Mouse (Mus musculus) v-Abl transformed pro-B cells (cell line): ENCODE data around the gene Kcnd3.

Source experiments
- in situ Hi-C, 2 experiments: fragments of 400-800 bp; cut with MboI; formaldehyde crosslinking; loops; one replicate each; pipeline ENCODE4 v1.15.1; 2025; ENCODE audit not compliant: unreplicated experiment in 2 of 2

The Kcnd3 gene

GRCm38 (mm10) chr3:105570818-105571217 is 118.7 kb downstream of the Kcnd3 start:
- in situ Hi-C loops, result no loop called here

- in situ Hi-C loops, result no loop called here
Measured at GRCm38 (mm10) chr3:105571944-105572343, 119.8 kb downstream of the Kcnd3 start.

- in situ Hi-C loops, result no loop called here
Measured at GRCm38 (mm10) chr3:105573156-105573555, 121.0 kb downstream of the Kcnd3 start.

- in situ Hi-C loops, result no loop called here
Measured at GRCm38 (mm10) chr3:105578320-105578719, 126.2 kb downstream of the Kcnd3 start.

- in situ Hi-C loops, result no loop called here
Measured at GRCm38 (mm10) chr3:105581119-105581518, 129.0 kb downstream of the Kcnd3 start.

GRCm38 (mm10) chr3:105585734-105586159 is 133.6 kb downstream of the Kcnd3 start:
- in situ Hi-C loops, result no loop called here

- in situ Hi-C loops, result no loop called here
Measured at GRCm38 (mm10) chr3:105590056-105590672, 138.0 kb downstream of the Kcnd3 start.

GRCm38 (mm10) chr3:105591766-105592165 is 139.6 kb downstream of the Kcnd3 start:
- in situ Hi-C loops, result no loop called here

- in situ Hi-C loops, result no loop called here
Measured at GRCm38 (mm10) chr3:105592246-105592645, 140.1 kb downstream of the Kcnd3 start.

GRCm38 (mm10) chr3:105600483-105600882 is 148.4 kb downstream of the Kcnd3 start:
- in situ Hi-C loops, result no loop called here

GRCm38 (mm10) chr3:105602966-105603365 is 150.8 kb downstream of the Kcnd3 start:
- in situ Hi-C loops, result no loop called here

GRCm38 (mm10) chr3:105605726-105606125 is 153.6 kb downstream of the Kcnd3 start:
- in situ Hi-C loops, result no loop called here

- in situ Hi-C loops, result no loop called here
Measured at GRCm38 (mm10) chr3:105608857-105609256, 156.7 kb downstream of the Kcnd3 start.

- in situ Hi-C loops, result no loop called here
Measured at GRCm38 (mm10) chr3:105611531-105612422, 159.6 kb downstream of the Kcnd3 start.

- in situ Hi-C loops, result no loop called here
Measured at GRCm38 (mm10) chr3:105612423-105612814, 160.3 kb downstream of the Kcnd3 start.

- in situ Hi-C loops, result no loop called here
Measured at GRCm38 (mm10) chr3:105616861-105617743, 165.0 kb downstream of the Kcnd3 start.

- in situ Hi-C loops, result no loop called here
Measured at GRCm38 (mm10) chr3:105621154-105621553, 169.0 kb downstream of the Kcnd3 start.

- in situ Hi-C loops, result no loop called here
Measured at GRCm38 (mm10) chr3:105623137-105623536, 171.0 kb downstream of the Kcnd3 start.

- in situ Hi-C loops, result no loop called here
Measured at GRCm38 (mm10) chr3:105625961-105626360, 173.8 kb downstream of the Kcnd3 start.

- in situ Hi-C loops, result no loop called here
Measured at GRCm38 (mm10) chr3:105627258-105627657, 175.1 kb downstream of the Kcnd3 start.

GRCm38 (mm10) chr3:105632296-105632695 is 180.2 kb downstream of the Kcnd3 start:
- in situ Hi-C loops, result no loop called here
